Mouse (Mus musculus) embryo, embryonic 11 days (tissue): ENCODE results near the gene Ralgapb.
"Not testable (repeated sequence)": the region's sequence is repeated elsewhere in the genome, so short reads cannot be mapped to it uniquely, and the experiment has no call there.

Source experiments
- DNase-seq: peaks from one replicate; pipeline ENCODE4 v3.0.0-alpha.2; 2015

Ralgapb gene

GRCm38 (mm10) chr2:158409595-158410021 is at the start of gene Ralgapb:
Ralgapb (plus strand) TSS chr2:158409848.
- peak; percentile 99 for DNase-seq

DNA sequence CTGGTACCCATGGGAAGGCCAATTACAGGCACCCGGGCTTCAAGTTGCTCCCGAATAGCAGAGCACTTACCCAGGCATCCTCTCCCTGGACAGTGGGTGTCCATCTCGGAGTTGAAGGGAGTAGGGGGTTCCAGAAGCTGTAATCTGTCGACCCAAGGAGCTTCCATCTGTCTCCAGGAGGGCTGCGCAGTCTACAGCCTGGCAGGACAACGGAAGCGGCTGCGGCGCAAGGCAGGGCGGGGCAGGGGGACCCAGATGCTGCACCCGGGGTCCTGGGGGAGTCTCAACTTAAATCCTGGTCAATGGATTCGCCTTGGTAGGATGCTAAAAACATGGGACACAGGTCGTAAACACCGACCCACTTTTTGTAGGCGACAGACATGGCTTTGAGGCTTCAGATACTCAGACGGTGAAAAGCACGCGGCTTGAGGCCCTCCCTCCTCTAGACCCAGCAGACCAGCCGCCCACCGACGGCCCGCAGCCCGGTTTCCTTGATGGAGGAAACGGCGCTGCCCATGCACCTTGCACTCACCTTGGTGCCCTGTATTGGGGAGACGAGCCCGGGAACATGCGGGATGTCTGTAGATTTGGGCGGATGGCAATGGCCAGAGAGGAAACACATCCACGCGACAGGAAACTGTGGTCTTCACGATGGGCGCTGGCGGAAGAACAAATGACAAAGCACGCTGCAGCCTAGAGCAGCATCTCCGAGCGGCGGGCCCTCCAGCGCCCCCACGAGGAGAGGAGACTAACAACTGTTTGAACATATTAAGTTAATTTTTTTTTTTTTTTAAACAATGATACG is 48.6 kb upstream of the Ralgapb start:
- DNase-seq = peak; percentile 95

- no peak for DNase-seq
Observed at GRCm38 (mm10) chr2:158361678-158362320, 47.8 kb upstream of the Ralgapb start.

- DNase-seq = no peak
Observed at GRCm38 (mm10) chr2:158364175-158364574, 45.5 kb upstream of the Ralgapb start.

GRCm38 (mm10) chr2:158365099-158365850 is 44.4 kb upstream of the Ralgapb start:
- DNase-seq = no peak

DNA sequence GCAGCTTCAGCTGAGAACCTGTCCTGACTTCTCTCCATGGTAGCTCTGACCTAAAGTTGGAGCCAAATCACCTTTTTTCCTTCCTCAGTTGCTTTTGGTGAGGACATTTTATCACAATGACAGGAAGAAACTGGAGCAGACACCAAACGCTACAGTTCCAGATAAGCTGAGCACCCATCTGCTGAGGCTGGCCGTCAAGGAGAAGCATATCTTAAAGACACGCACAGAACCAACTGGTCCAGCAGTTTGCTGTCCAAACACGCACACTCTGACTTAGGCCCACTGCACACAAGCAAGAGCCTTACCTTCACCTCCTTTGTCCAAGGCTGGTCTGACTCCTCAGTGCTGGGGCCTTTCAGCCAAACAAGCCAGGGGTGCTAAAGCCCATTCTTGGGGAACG is 42.0 kb upstream of the Ralgapb start:
- DNase-seq = no peak

GRCm38 (mm10) chr2:158368313-158368712 is 41.3 kb upstream of the Ralgapb start:
- no peak for DNase-seq

DNA sequence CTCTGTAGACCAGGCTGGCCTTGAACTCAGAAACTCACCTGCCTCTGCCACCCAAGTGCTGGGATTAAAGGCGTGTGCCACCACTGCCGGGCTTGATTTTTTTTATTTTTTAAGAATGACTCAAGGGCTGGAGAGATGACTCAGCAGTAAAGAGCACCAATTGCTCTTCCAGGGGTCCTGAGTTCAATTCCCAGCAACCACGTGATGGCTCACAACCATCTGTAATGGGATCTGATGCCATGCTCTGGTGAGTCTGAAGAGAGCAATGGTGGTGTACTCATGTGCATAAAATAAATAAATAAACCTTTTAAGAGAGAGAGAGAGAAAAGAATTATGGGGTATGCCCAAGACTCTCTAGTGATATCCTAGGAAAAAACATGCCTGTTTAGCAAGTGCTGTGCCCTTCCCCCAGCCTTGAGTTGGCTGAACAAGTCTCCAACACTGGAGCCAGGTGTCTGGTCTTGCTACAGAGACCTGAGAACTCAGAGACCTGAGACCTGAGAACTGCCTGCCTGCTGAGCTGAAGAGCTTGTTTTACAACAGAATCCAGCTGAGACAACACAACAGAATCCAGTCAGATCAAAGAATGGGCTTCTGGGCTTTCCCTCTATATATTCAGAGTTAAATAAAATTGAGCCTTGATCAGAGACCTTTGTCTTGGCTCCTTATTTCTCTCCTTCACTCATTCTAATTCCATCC is 40.0 kb upstream of the Ralgapb start:
- no peak for DNase-seq

- peak; percentile 25 for DNase-seq
Observed at GRCm38 (mm10) chr2:158370173-158370550, 39.5 kb upstream of the Ralgapb start.

GRCm38 (mm10) chr2:158373061-158373460 is 36.6 kb upstream of the Ralgapb start:
- no peak for DNase-seq

DNA sequence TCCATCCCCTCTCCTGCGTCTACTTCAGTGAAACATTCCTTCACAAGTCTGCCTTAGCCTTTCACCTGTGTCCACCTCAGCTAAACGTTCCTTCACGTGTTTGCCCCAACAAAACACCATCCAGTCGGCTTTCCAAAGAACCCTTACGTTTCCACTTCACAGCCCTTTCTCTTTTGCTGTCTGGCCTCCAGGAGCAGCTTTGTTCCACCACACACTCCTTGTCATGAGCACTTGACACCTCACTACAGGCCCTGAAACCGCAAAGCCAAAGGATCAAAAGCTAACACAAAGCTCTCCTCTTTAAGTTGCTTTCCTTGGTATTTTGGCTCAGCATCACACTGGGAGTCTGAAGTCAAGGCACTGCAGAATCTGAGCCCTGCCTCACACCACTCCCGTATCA is 36.1 kb upstream of the Ralgapb start:
- DNase-seq = no peak

- DNase-seq = peak; percentile 86
Observed at GRCm38 (mm10) chr2:158375443-158376122, 34.1 kb upstream of the Ralgapb start, which contains the start of gene Snhg11. Snhg11 (plus strand) TSS chr2:158375638.

GRCm38 (mm10) chr2:158376123-158376687 is 33.4 kb upstream of the Ralgapb start:
- DNase-seq = no peak

DNA sequence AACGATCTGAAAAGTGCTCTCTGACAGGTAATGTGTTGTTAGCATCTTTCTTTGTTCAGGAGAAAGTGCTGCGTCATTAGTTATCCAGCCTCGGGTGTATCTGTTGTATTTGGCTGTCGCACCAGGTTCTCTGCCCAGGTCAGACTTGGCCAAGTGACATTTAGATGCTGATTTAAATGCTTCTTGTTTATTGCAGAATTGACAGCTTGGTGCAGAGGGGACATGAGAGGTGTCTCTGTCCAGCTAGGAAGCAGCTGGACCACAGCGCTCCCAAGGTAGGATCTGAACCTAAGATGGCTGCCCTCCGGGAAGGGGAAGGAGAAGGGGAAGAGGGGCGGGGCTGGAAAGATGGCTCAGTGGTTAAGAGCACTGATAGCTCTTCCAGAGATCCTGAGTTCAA is 32.9 kb upstream of the Ralgapb start:
- no peak for DNase-seq

DNA sequence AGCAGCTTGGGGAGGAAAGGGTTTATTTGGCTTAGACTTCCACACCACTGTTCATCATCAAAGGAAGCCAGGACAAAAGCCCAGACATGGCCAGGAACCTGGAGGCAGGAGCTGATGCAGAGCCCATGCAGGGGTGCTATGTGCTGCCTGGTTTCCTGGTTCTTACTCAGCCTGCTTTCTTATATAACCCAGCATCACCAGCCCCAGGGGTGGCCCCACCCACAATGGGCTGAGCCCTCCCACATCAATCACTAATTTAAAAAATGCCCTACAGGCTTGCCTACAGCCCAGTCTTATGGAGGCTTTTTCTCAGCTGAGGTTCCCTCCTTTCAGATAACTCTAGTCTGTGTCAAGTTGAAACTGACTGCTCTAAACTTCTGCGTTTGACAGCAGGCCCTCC is 31.8 kb upstream of the Ralgapb start:
- no peak for DNase-seq

- DNase-seq = peak; percentile 94
Observed at GRCm38 (mm10) chr2:158379354-158380078, 30.1 kb upstream of the Ralgapb start.

GRCm38 (mm10) chr2:158386072-158386471 is 23.6 kb upstream of the Ralgapb start:
- peak; percentile 9 for DNase-seq

- no peak for DNase-seq
Observed at GRCm38 (mm10) chr2:158389421-158389820, 20.2 kb upstream of the Ralgapb start.

- no peak for DNase-seq
Observed at GRCm38 (mm10) chr2:158396369-158396768, 13.3 kb upstream of the Ralgapb start.

DNA sequence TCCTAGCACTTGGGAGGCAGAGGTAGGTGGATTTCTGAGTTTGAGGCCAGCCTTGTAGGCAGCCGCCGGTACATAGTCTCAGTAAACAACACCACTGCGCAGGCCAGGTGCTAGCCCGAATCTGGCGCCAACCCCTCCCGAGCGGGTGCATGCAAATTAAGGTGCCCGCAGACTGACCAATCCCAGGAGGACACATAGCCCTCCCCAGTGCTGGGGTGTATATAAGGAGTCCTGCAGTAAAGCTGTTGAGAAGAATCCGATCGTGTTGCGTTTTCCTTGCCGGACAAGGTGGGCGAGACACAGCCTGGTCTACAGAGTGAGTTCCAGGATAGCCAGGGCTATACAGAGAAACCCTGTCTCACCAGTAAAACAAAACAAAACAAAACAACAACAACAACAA is 12.5 kb upstream of the Ralgapb start:
- not testable (repeated sequence) for DNase-seq

DNA sequence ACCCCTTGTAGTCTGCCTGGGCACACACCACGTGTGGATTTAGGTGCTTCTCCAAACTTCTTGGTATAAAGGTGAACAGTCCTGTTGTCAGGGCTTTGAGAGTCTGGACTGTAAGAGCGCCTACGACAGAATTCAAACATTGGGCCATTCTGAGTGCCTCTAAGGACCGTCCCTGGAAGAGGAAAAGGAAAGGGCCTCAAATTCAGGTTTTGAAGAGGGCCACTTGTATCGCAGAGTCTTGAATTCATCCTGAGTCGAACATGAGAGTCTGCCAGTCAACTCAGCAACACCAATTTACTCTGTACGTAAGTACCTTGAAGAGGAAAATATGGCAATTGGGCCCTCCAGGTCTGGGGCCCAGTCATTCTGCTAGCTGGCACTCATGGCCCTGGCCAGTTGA is 6.7 kb upstream of the Ralgapb start:
- DNase-seq = no peak
